Mouse (Mus musculus): ENCODE measurements around the gene Krtap5-1. TPM values are rescaled to one million over a fixed set of nuclear protein-coding genes. Genes with fewer than 3 reads are reported as not detected.
A peak's percentile ranks its signal among the peaks of the same experiment; 100 is the strongest.
"Not testable (repeated sequence)": the region's sequence is repeated elsewhere in the genome, so short reads cannot be mapped to it uniquely, and the experiment has no call there.

Gene Krtap5-1
- total RNA-seq (2021) = not detected
- long read RNA-seq, experiment 1 = 0 reads
- long read RNA-seq, experiment 2 = 0 reads

- intact Hi-C loops (cut with DNase I) = not testable (repeated sequence)
Observed at GRCm38 (mm10) chr7:142297018-142297417, at the start of gene Krtap5-1. TSS of gene Krtap5-1 (minus strand) at chr7:142297118.

DNA sequence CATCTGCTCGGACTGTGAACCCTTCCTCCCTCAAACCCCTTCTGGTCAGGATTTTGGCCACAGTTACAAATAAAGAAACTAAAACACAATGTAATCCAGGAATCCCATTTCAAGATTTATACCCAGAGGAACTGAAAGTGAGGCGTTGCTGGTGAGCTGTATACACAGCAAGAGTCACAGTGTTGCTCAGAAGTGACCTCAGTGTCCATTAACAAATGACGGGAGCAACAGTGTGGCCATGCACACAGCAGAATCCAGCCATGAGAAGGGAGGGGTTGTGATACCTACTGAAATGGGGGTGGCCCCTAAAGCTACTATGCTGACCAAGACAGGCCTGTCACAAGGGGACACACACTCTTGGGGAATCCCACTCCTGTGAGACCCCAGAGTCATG is 45.3 kb upstream of the Krtap5-1 start:
- no peak for DNase-seq
- intact Hi-C loops (cut with DNase I) = no loop called here

More at GRCm38 (mm10) chr7:142297018-142297417, at the start of gene Krtap5-1:
- DNase-seq = not testable (repeated sequence)

DNA sequence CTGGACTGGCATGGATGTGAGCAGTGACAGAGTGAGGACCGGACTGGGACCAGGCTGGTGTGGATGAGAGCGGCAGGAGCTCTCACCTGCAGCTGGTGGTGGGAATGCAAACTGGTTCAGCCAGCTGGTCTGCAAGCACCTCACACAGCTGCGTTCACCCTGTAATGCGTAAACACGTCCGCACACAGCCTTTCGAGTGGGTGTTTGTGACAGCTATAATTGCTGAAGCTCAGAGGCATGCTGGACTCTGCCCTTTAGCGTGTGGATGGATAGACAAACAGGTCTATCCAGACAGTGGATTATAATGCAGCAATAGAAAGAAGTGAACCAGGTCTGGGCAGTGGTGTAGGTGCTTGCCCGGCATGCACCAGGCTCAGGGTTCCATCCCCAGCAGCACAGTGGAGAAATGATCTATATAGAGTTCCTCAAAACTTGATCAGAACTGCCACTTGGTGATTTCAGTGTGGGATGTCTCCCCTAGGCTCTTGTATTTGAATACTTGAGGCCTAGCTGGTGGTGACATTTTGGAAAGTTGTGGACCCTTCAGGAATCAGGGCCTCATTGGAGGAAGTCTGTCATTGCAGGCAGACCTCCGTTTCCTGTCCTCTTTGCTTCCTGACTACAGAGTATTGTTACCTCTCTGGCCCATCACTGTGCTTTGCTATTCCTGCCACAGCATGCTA is 44.8 kb upstream of the Krtap5-1 start:
- intact Hi-C loops (cut with DNase I) = no loop called here
- no peak for DNase-seq

GRCm38 (mm10) chr7:142340269-142340970 is 43.5 kb upstream of the Krtap5-1 start:
- no peak for DNase-seq
- intact Hi-C loops (cut with DNase I) = no loop called here

DNA sequence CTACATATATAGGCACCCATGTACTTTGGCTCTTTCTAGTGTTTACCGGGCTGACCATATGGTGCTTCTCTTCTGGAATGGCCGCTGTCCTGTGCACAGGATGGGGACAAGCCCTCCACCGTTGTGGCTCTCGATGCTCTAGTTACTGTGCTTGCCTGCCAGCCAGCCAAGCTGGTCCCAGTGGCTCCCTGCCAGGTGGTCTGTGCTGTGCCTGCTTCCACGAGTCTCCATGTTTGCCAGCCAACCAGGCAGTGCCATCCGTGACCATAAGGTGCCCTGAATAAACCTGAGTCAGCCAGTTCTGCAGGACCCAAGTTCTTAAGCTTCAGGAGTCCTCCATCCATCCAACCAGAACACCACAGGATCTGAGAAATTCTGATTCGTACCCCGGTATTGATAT is 38.2 kb upstream of the Krtap5-1 start:
- intact Hi-C loops (cut with DNase I) = loop anchor here (2.0 to 10.0 kb wide), 3 partner anchors 92 to 190 kb away; partner anchors contain the start of gene Tnnt3
- DNase-seq = no peak

DNA sequence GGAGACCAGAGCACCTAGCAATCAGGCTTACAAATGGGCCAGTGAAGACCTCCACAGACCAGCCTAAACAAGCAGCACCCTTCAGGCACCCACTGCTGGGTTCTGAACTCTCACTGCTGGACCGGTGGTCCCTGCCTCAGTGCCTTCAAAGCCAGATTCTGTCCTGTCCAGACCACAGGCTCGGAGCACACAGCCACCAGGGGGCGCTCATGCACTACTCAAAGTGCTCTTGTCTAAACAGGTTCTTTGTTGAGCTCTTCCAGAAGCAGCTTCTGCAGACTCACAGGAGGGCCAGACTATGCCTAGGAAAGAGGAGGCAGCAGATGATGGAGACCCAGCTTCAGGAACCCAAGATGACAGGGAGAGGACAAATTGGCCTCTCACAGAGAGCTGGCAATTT is 37.3 kb upstream of the Krtap5-1 start:
- intact Hi-C loops (cut with DNase I) = loop anchor here (2.0 to 10.0 kb wide), 4 partner anchors 93 to 248 kb away; partner anchors contain the start of gene Tnnt3
- DNase-seq = peak; percentile 82 to 86

DNA sequence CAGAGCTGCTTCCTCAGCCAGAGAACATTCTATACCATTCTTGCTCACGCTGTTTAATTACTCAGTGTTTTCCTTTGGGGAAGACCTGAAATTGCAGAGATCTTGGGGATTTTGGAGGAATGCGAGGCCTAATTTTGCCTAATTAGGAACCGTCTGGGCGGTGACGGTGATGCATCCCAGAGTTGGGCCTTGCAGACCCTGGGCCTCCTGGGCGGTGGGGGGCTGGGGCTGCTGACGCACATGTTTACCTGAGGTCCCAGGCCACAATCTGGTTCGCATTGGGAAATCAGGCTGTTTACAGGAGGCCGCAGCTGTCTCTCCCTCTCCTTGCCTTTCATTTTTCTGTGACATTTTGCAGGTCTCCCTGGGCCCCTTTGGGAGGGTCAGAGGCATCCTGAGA is 35.8 kb upstream of the Krtap5-1 start:
- not testable (repeated sequence) for DNase-seq
- intact Hi-C loops (cut with DNase I) = loop anchor here (1.0 to 10.0 kb wide), 4 partner anchors 101 to 250 kb away; partner anchors contain the start of gene Tnnt3

GRCm38 (mm10) chr7:142331281-142331680 is 34.4 kb upstream of the Krtap5-1 start:
- intact Hi-C loops (cut with DNase I) = loop anchor here (5.0 to 10.0 kb wide), 3 partner anchors 164 to 251 kb away; partner anchors contain the start of gene Tnnt3
- DNase-seq = no peak

DNA sequence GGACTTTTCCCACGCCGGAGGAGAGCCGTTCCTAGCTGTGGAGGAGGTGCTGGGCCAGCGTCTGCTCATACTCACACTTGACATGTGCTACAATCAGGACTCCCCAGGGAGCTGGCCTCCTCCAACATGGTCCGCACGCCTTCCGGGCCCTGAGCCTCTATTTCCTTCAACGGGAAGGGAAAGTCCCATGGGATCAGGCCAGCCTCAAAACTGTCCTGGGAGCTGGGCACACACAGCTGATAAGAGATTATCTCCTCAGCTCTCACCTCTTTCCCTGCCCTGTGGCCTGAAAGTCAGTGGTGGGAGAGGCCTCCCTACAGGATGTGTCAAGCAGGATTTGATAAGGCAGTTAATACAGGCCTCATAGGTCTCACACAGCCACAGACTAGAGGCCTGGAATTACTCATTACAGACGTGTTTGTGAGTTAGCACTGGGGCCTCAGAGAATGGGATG is 33.4 kb upstream of the Krtap5-1 start:
- intact Hi-C loops (cut with DNase I) = loop anchor here (5.0 to 10.0 kb wide), 3 partner anchors 165 to 252 kb away; partner anchors contain the start of gene Tnnt3
- DNase-seq = peak in 1 of 2 experiments; percentile 19

GRCm38 (mm10) chr7:142328507-142328906 is 31.6 kb upstream of the Krtap5-1 start:
- DNase-seq = no peak
- intact Hi-C loops (cut with DNase I) = no loop called here

GRCm38 (mm10) chr7:142326714-142327445 is 30.0 kb upstream of the Krtap5-1 start:
- DNase-seq = no peak
- intact Hi-C loops (cut with DNase I) = no loop called here

DNA sequence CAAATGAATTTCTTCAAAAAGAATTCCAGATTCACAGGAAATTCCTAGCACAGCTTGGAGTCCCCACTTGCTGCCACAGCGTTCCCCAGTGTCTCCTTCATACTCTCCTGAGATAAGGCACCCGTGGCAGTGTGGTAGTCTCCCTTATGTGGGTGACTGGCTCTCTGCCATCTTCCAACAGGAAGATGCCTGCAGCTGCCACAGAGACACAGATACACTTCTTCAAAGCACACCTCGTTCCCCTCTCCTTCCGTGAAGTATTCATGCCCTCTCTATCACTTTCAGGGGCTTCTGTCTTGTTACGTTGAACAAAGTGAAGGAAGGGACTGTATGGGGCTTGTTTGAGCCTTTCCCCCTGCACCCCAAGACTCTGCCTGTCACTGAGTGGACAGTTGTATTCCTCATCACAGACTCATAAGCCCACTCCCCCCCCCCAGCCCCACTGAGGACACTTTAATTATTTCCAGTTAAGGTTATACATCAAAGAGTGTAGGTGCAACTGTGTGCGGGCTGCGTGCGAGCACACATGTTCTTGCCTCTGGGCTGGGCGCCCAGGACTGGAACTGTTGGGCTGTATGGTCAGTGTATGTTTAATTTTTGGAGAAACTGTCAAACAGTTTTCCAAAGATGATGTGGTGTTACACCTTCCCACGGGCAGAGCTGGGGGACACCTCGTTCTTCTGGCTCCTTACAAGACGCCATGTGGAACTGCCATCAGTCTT is 26.6 kb upstream of the Krtap5-1 start:
- no peak for DNase-seq
- intact Hi-C loops (cut with DNase I) = no loop called here

- DNase-seq = no peak
- intact Hi-C loops (cut with DNase I) = no loop called here
Observed at GRCm38 (mm10) chr7:142322641-142323040, 25.7 kb upstream of the Krtap5-1 start.

DNA sequence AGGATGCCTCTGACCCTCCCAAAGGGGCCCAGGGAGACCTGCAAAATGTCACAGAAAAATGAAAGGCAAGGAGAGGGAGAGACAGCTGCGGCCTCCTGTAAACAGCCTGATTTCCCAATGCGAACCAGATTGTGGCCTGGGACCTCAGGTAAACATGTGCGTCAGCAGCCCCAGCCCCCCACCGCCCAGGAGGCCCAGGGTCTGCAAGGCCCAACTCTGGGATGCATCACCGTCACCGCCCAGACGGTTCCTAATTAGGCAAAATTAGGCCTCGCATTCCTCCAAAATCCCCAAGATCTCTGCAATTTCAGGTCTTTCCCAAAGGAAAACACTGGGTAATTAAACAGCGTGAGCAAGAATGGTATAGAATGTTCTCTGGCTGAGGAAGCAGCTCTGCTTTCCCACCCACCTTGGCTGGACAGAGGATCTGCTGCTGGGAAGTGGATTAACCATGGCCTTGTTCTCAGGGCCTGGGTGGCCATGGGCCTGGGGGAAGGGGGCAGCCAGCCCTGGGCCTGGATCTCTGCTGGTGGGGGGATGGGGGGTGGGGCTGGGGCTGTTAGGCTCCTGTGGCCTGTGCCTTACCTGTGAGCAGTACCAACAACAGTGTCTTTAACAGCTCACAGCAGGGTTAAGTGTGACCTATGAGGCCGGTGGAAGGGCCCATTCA is 24.9 kb upstream of the Krtap5-1 start:
- intact Hi-C loops (cut with DNase I) = not testable (repeated sequence)

DNA sequence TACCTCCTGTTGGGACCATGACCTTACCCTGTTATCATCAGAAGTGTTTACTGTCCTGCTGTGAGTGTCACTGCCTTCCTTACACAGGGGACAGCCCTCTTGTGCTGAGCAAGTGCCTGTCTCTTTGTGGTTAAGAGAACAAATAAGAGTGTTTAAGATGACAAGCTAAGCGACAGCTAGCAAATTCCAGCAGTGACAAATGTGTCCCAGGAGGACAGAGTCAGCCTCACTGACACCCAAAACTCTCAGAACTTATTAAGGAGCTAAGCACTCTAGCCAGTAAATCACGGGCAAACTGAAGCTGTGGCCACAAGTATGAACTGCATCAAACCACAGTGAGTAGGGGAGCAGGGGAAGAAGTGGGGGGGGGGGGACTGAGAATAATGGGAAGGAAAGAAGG is 24.0 kb upstream of the Krtap5-1 start:
- no peak for DNase-seq
- intact Hi-C loops (cut with DNase I) = no loop called here

More for the DNA sequence above, 24.9 kb upstream of the Krtap5-1 start:
- DNase-seq = not testable (repeated sequence)

- intact Hi-C loops (cut with DNase I) = loop anchor here (5.0 kb wide), 3 partner anchors 223 to 358 kb away; no protein-coding TSS in a partner anchor
- DNase-seq = no peak
Observed at GRCm38 (mm10) chr7:142319124-142319523, 22.2 kb upstream of the Krtap5-1 start.

GRCm38 (mm10) chr7:142317216-142317615 is 20.3 kb upstream of the Krtap5-1 start:
- DNase-seq = no peak
- intact Hi-C loops (cut with DNase I) = loop anchor here (5.0 kb wide), 3 partner anchors 225 to 360 kb away; no protein-coding TSS in a partner anchor

DNA sequence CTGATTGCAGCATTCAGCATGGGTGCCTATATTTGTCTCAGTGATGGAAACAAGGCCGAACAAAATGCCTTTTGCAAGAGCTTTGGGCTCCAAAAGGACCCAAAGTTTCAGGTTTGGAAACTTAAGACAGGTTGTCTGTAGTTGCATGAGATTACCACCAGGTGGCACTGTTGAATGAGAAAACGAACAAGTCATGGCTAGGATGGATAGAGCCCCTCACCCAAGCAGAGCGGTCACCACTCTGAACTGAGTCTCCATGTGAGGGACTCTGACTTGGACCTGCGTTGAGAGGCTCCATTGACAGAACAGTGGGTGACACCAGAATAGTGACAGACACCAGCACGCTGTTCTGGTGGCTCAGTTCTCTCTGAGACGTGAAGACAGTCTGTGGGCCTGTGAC is 19.6 kb upstream of the Krtap5-1 start:
- intact Hi-C loops (cut with DNase I) = loop anchor here (5.0 kb wide), 3 partner anchors 226 to 361 kb away; no protein-coding TSS in a partner anchor
- DNase-seq = no peak
